Mouse (Mus musculus) WW6 (cell line): ENCODE measurements around the gene Disc1.

Experiments
- DNase-seq: peaks from one replicate; pipeline ENCODE4 v3.0.0-alpha.2; 2013; ENCODE audit warnings: low read depth, low spot score

Gene Disc1

DNA sequence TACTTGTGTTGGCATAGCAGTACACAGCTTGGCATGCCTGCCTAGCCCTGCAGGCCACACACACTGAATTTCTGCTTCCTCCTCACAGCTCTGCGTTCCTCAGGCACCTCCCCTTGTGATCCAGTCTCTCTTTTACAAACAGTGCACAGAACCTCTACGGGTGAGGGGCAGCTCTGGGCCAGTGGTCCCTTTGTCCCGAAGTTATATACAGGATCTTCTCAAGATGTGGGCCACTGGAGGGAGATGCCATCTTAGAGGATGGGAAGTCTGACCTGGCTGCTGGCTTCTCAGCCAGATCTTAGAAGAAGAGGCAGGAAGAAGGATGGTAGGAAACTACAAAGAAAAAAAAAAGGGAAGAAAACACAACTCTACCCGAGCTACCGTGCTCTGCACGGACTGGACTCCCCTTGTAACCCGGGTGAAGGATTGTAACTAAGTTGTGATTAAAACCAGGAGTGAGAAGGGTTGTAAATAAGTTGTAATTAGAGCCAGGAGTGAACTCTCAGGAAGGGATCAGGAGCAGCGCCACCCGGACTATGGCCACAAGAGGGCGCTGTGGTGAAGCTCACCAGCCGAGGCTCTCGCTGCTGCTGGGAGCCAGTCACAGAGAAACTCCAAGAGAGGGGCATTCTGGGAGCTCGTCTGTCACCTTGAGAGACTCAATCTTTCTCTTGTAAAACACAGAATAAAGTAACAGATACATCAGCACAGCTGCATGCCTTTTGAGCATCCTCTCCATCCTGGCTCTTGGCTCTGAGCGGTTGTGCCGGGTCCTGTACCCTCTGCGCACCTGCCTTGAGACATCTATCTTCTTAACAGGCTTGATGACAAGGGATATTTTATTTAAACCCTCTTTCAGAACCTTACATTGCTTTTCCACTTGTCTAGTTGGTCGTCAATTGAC, 129.8 kb downstream of the Disc1 start:
- DNase-seq: peak; percentile 52

DNA sequence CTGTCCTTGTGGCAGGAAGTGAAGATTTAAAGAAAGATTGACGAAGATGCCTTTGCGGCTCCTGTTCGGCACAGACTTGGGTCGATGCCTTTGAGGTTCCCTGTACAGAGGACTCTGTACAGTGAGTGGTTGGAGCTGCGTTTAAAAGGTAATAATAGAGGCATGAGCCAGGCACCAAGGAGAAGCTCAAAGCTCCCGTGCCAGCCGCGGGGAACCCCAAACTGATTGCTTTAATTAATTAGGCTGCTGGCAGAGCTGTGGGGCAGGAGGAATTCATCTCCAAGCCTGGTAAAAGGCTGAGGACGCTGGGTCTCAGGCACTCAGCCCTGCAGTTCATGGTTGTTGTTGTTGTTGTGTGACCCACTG, 130.4 kb downstream of the Disc1 start:
- DNase-seq: no peak

GRCm38 (mm10) chr8:125184881-125185280, 130.9 kb downstream of the Disc1 start:
- DNase-seq: no peak

GRCm38 (mm10) chr8:125187044-125187443, 133.0 kb downstream of the Disc1 start:
- no peak for DNase-seq

GRCm38 (mm10) chr8:125193701-125194100, 139.7 kb downstream of the Disc1 start:
- no peak for DNase-seq

GRCm38 (mm10) chr8:125195121-125195520, 141.1 kb downstream of the Disc1 start:
- DNase-seq: no peak

DNA sequence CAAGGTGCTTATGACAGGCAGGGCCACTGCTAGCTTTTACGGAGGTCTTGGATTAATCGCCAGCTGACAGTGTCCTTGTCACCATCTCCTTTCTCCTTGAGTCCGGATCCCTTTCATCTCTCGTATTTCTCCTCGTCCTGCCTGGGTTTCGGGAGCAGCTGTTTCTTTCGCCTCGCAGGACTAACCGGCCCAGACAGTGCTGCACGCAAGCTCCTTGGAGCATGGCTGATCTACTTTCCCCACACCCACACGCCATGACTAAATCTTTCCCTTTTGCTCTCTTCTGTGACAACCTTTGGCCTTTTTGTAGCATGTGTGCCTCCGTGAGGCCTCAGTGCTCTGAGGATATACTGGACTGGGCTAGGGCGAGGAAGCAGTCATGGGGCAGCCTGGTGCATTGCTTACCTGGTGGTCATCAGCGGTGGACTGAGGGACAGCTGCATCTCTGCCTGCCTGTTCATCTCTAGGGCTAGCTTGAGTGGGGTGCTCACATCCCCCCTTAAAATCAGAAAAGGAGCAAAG, 142.6 kb downstream of the Disc1 start:
- DNase-seq: no peak

GRCm38 (mm10) chr8:125197341-125198002, 143.5 kb downstream of the Disc1 start:
- DNase-seq: no peak

DNA sequence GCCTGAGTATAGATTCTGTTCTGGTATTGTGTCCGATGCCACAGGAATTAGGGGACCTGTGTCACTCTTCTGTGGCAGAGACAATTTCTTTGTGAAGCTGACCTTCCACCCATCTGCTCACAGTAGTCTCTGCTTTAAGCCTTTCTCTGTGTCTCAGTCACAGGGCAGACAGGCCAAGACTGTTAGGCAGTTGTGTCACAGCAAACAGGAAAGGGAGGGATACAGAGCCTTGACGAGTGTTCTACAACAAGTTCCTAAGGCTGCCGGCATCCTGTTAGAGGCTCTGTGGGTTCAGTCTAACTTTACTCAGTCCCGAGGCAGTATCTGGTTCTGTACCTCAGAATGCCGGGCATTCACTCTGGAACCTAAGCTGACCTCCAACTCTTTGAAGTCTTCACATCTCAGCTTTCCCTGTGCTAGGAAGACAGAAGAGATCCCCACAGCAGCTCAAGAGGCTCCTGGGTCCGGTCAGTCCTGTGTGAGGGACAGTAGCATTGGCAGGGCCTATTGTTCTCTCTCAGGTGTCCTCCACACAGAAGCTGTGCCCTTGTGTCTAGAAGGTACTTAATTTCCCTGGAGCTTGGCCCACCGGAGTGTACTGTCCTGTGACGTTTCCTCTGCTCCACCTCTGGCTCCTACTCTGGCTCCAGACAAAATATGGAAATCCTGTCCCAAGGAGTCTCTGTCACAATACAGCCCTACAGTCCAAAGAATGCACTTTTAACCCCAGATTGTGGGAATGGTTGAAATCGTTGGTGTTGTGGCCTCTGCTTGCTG, 144.6 kb downstream of the Disc1 start:
- DNase-seq: no peak

GRCm38 (mm10) chr8:125199197-125199939, 145.4 kb downstream of the Disc1 start:
- DNase-seq: no peak

DNA sequence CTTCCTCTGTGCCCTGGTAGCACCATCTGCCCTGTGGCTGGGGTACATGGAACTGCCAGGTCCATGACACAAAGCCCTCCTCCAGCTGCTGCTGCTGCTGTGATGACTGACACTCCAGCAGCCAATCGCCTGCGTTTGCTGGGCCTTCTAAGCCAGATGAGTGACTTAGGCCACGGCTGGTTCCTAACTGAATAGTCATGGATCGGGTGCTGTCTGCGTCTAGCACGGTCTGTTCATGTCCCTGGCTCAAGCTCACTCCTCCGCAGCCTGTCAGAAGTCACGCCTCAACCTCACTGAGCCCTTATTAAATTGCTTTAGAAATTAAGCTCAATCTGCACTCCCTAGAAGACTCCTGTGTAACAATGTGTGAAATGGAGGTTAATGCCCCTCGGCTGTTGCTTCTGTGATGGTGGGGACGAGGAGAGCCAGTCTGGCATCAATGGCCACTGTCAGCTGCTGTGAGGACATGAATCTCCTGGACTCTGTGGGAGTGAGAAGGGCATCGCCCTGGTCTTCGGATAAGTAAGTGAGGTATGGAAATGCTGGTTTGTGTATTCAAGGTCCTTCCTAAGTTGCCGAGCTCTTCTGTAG, 146.4 kb downstream of the Disc1 start:
- no peak for DNase-seq

DNA sequence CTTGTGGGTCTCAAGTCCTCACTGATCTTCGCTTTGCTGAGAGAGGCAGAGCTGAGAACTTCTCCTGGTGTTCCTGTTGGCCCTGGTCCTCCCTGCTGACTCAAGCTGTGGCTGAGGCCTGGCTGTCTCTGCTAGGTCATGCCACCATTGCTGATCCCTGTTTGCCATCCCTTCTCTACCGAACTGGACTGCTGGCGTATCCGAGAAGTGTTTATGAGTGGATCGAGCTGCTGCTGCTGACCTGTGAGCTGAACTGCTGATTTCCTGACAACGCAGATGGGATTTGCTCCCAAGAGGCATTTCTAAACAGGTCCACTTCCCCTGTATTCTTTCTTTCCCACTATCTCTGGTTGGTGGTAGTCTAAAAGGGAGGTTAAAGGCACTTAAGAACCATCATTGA, 147.7 kb downstream of the Disc1 start:
- no peak for DNase-seq

GRCm38 (mm10) chr8:125203016-125203415, 149.0 kb downstream of the Disc1 start:
- DNase-seq: no peak

DNA sequence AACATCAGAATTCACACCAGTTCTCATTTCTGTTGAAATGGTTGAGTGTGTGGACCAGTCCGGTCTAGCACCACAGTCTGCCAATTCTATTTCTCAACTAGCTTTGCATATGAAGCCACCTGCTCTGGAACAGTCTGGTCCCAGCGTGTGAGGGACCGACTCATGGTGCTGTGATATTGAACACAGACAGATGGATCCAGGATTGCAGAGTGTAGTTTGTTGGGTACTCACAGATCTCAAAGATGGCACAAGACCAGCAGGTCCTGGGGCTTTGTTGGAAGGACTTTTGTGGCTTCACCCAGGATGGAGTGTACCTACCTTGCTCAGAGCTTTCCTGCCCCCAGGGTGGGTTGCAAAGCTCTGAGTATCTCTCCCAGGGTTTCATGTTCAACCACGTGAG, 151.6 kb downstream of the Disc1 start:
- no peak for DNase-seq

GRCm38 (mm10) chr8:125206391-125206790, 152.4 kb downstream of the Disc1 start:
- DNase-seq: no peak

DNA sequence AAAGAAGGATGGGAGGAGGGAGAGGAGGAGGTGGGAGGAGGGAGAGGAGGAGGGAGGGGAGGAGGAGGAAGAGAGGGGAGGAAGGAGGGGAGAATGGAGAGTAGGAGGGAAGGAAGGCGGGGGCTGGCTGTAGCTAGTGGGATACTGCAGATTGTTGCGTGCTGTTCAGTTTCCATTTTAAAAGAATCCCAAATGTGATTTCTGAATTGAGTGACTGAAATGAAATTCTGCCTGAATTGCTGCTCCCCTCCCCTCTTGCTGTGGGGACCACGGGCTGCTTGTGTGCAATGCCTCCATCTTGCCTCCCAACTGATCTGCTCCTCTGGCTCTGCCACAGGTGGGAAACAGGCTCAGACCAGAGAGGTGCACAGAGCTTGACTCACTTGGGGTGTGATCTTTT, 153.0 kb downstream of the Disc1 start:
- no peak for DNase-seq

DNA sequence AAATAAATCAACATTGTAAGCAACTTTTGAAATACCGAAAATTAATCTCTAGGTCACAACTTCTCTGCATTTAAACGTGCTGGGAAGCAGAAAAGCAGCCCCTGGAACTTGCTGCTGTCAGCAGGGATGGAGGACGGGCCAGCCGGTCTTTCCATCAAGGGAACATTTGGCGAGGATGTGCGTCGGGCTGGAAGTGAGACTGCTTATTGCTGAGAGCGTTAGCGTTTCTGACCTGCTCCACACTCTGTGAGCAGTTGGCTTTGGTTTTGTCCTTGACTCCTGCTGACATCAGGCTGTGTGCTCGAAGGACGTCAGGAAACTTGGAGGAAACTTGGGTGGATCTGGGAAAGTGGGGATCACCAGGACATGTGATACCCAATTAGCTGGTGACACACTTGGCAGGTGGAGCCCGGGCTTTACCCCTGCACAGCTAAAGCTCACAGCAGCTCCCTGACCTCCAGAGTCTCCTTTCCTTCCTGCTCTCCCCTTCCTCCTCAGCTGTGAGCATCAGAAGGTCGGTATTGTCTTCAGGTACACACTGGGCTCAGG, 158.7 kb downstream of the Disc1 start:
- no peak for DNase-seq

DNA sequence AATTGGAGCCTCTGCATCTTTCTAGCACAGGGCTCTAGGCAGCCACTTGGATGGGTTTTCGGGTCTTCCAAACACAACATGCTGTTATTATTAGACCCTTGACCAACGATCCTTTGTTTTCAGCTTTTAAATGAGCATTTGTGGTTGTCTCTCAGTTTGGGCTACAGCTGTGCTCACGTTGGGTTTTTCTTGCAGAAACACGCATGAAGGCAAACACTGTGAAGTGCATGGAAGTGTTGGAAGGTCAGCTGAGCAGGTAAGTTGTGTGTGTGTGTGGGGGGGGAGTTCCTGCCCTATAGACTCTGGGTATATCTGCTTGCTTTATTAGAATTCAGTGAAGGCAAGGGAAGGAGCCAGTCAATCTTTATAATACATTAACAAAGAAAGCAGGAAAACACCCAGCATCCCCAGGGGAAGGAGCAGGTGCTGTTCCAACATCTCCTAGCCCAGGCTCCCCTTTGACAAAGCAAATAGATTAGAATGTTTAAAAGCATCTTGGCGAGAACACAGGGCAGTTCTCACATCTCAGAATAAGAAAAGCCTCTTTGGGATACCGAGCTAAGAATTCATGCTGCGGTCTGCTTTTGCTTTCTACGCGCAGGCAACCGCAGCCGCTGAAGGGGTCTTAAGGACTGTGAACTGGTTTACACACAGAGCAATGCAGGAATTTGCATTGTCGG, 164.0 kb downstream of the Disc1 start:
- no peak for DNase-seq

DNA sequence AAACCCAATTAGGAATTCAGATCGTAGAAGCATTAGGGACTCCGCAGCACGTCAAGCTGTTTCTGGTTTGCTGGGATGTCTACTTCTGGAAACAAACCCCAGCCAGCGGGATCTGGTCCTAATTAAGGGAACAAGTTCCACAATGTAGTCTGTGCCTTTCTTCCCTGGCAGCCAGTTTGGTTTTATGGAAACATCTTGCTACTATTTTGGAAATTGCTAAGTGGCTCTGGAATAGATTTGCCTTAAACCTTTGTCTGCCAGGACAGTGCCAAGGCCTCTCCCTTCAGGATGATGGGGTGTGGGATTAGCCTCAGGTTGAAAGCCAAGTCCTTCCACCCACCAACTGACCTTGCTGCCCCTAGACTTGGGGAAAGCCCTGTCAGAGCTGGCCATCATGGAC, 164.7 kb downstream of the Disc1 start:
- no peak for DNase-seq

DNA sequence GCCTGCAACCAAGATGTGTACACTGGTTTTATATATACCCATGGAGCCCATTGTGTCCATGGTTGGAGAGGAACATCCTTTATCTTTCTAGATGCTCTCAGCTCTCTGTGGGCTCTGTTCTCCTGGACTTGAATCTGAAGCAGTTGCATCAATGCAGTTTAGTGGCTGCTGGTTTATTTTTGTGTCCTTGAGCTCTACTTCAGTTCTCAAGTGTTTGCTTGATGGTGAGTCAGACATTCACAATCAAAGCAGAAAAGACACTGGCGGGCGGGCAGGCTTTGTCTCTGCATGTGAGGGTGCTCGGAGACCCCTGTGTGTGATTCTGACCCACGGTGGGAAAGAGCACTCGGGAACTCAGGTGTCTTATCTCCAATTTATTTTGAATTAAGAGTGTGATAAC, 166.6 kb downstream of the Disc1 start:
- no peak for DNase-seq
